Comparison of ENCODE assay signal across 11 mouse cellular contexts in the genomic region with DNA sequence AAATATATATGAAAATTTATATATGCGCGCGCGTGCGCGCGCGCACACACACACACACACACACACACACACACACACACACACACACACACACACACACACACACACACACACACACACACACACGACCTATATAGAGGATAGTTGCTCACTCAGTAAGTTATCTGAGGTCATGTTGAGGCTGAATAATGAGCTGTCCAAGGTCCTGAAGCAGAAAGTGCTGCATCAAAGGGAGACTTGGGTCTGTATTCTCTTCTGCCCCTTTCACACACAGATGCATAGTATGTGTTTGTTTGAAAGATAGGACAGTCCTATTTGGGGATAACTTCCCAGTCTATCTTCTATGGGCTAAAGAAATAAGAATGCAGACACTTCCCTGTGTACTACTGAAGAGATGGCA.
DNase-seq lines count a peak whose midpoint lies in the region; ATAC-seq and TF ChIP-seq lines count a peak whose summit lies in the region.
"Had no signal": no experiment of that assay in that cellular context is flagged by ENCODE, and none has a peak within 500 bp of the region (broad histone marks: within the 10 kb centered on the region; RNA-seq: fewer than 3 reads in every experiment).

No protein-coding gene starts in this region.

- no peaks in the 10 kb centered on the region for H3K36me3 ChIP-seq in heart, embryonic 11.5 days (ENCODE audit: control insufficient read depth, insufficient read depth, low read length)
- H3K36me3 ChIP-seq in thymus, adult 2 months (ENCODE audit: control insufficient read depth, insufficient read depth, low read length): no peaks in the 10 kb centered on the region
- H3K36me3 ChIP-seq in hindbrain, postnatal 0 days (ENCODE audit: insufficient read depth, low read length): no peaks in the 10 kb centered on the region
- H3K36me3 ChIP-seq in forebrain, embryonic 13.5 days (ENCODE audit: poor library complexity, severe bottlenecking): no peaks in the 10 kb centered on the region
- H3K36me3 ChIP-seq: hindbrain, embryonic 15.5 days; lung, embryonic 15.5 days had no signal

- ATAC-seq in heart, embryonic 11.5 days (replicated peaks; ENCODE audit: insufficient number of reproducible peaks, low FRiP score, low TSS enrichment): no peak
- ATAC-seq in hindbrain, postnatal 0 days: no peak
- no peak for ATAC-seq in forebrain, embryonic 13.5 days

- intact Hi-C loops in heart, postnatal 14 days (cut with DNase I): no loop called here
- intact Hi-C loops in left cerebral cortex, postnatal 14 days (cut with DNase I): no loop called here

- DNase-seq in heart, postnatal 14 days: peak; percentile 8 to 50
- peak; percentile 14 for DNase-seq in thymus, adult 2 months
- DNase-seq in thymus, adult 18-20 months: no peak
- DNase-seq in hindbrain, postnatal 0 days (ENCODE audit: low spot score): peak; percentile 42
- DNase-seq in left cerebral cortex, postnatal 14 days (ENCODE audit: low spot score in 2 of 2): no peak
- DNase-seq in ovary, postnatal 36 days (ENCODE audit: low spot score): no peak
- DNase-seq: right cerebral cortex, postnatal 14 days had no signal

- H3K27me3 ChIP-seq in heart, embryonic 11.5 days (ENCODE audit: control insufficient read depth, insufficient read depth, low read length): no peaks in the 10 kb centered on the region
- H3K27me3 ChIP-seq in thymus, adult 2 months (ENCODE audit: control insufficient read depth, insufficient read depth, low read length): no peaks in the 10 kb centered on the region
- H3K27me3 ChIP-seq in hindbrain, postnatal 0 days (ENCODE audit: insufficient read depth, low read length): no peaks in the 10 kb centered on the region
- H3K27me3 ChIP-seq in forebrain, embryonic 13.5 days: no peaks in the 10 kb centered on the region
- H3K27me3 ChIP-seq: hindbrain, embryonic 15.5 days; lung, embryonic 15.5 days had no signal

- TF ChIP-seq POLR2A in thymus, adult 2 months (IDR thresholded peaks at IDR 0.05; ENCODE audit: control insufficient read depth, extremely low read depth, insufficient read depth, low read length, poor library complexity): no peak

- no peak for TF ChIP-seq CTCF in thymus, adult 2 months (IDR thresholded peaks at IDR 0.05; ENCODE audit: borderline replicate concordance, control insufficient read depth, extremely low read depth, insufficient read depth, low read length, poor library complexity)
- TF ChIP-seq CTCF in hindbrain, postnatal 0 days (IDR thresholded peaks at IDR 0.05; ENCODE audit: low read depth): no peak

- H3K4me2 ChIP-seq in heart, embryonic 11.5 days: no peak overlapping the region
- H3K4me2 ChIP-seq in hindbrain, postnatal 0 days (ENCODE audit: low read depth, low read length): no peak overlapping the region
- no peak overlapping the region for H3K4me2 ChIP-seq in forebrain, embryonic 13.5 days
- H3K4me2 ChIP-seq: hindbrain, embryonic 15.5 days; lung, embryonic 15.5 days had no signal

- H3K27ac ChIP-seq in heart, embryonic 11.5 days (ENCODE audit: low read depth, low read length): no peak overlapping the region
- no peak overlapping the region for H3K27ac ChIP-seq in thymus, adult 2 months (ENCODE audit: control insufficient read depth, insufficient read depth, low read length)
- no peak overlapping the region for H3K27ac ChIP-seq in hindbrain, postnatal 0 days
- no peak overlapping the region for H3K27ac ChIP-seq in forebrain, embryonic 13.5 days
- H3K27ac ChIP-seq: hindbrain, embryonic 15.5 days; lung, embryonic 15.5 days had no signal

- H3K9me3 ChIP-seq in heart, embryonic 11.5 days (replicated peaks; ENCODE audit: control insufficient read depth, low read length): no peaks in the 10 kb centered on the region
- no peaks in the 10 kb centered on the region for H3K9me3 ChIP-seq in hindbrain, postnatal 0 days (ENCODE audit: low read length)
- H3K9me3 ChIP-seq in forebrain, embryonic 13.5 days (replicated peaks): no peaks in the 10 kb centered on the region
- H3K9me3 ChIP-seq: hindbrain, embryonic 15.5 days; lung, embryonic 15.5 days had no signal

- H3K9ac ChIP-seq in heart, embryonic 11.5 days (ENCODE audit: low read depth, low read length): no peak overlapping the region
- no peak overlapping the region for H3K9ac ChIP-seq in hindbrain, postnatal 0 days (replicated peaks; ENCODE audit: low read length)
- no peak overlapping the region for H3K9ac ChIP-seq in forebrain, embryonic 13.5 days
- H3K9ac ChIP-seq: hindbrain, embryonic 15.5 days; lung, embryonic 15.5 days had no signal

- no peak overlapping the region for H3K4me3 ChIP-seq in heart, embryonic 11.5 days (ENCODE audit: low read depth, low read length)
- no peak overlapping the region for H3K4me3 ChIP-seq in thymus, adult 2 months (ENCODE audit: control insufficient read depth, insufficient read depth, low read length)
- no peak overlapping the region for H3K4me3 ChIP-seq in hindbrain, postnatal 0 days (ENCODE audit: low read length)
- H3K4me3 ChIP-seq in forebrain, embryonic 13.5 days: no peak overlapping the region
- H3K4me3 ChIP-seq: hindbrain, embryonic 15.5 days; lung, embryonic 15.5 days had no signal

- WGBS in heart, embryonic 11.5 days (ENCODE audit: insufficient replicate concordance): 81% methylated on average over 7 of the region's 9 CpGs
- 80% methylated on average over 9 of the region's 9 CpGs for WGBS in thymus, adult 2 months
- WGBS in hindbrain, postnatal 0 days: 85% methylated on average over 9 of the region's 9 CpGs
- 88% methylated on average over 9 of the region's 9 CpGs for WGBS in forebrain, embryonic 13.5 days

- H3K4me1 ChIP-seq in heart, embryonic 11.5 days (ENCODE audit: control insufficient read depth, insufficient read depth, low read length): no peaks in the 10 kb centered on the region
- H3K4me1 ChIP-seq in thymus, adult 2 months (replicated peaks; ENCODE audit: control insufficient read depth, insufficient read depth, low read length): no peaks in the 10 kb centered on the region
- H3K4me1 ChIP-seq in hindbrain, postnatal 0 days (ENCODE audit: insufficient read depth, low read length): no peaks in the 10 kb centered on the region
- no peaks in the 10 kb centered on the region for H3K4me1 ChIP-seq in forebrain, embryonic 13.5 days
- H3K4me1 ChIP-seq: hindbrain, embryonic 15.5 days; lung, embryonic 15.5 days had no signal

Comparison
In these comparisons a context has a peak if more than half of its experiments do, and no peak if none do; other contexts are left out.
1. DNase-seq: peak in heart, postnatal 14 days (2 of 2), thymus, adult 2 months (single experiment) and hindbrain, postnatal 0 days (single experiment); none in thymus, adult 18-20 months (0 of 2), left cerebral cortex, postnatal 14 days (0 of 2) and ovary, postnatal 36 days (single experiment).